Mouse (Mus musculus) T-helper 17 cell (primary cell): Measurements from ENCODE around the gene Wnt5b.

Experiments used
- in situ Hi-C, 2 experiments: fragments of 300-600 bp; cut with MboI, MseI; formaldehyde crosslinking; loops; 1 replicate in 1 of 2; 2 replicates in 1 of 2; pipeline ENCODE4 v1.15.1; 2025; ENCODE audit warnings: high pct_unique_total_duplicates in 2 of 2

The Wnt5b gene

GRCm38 (mm10) chr6:119418392-119419251 lies 125.5 kb downstream of the Wnt5b start:
- in situ Hi-C loops = no loop called here

- in situ Hi-C loops = no loop called here
Observed at GRCm38 (mm10) chr6:119417821-119418220, 126.3 kb downstream of the Wnt5b start.

- in situ Hi-C loops = no loop called here
Observed at GRCm38 (mm10) chr6:119417354-119417753, 126.8 kb downstream of the Wnt5b start, which contains the start of gene Adipor2. Gene Adipor2, minus strand, starts transcription at chr6:119417704.

- in situ Hi-C loops = no loop called here
Observed at GRCm38 (mm10) chr6:119416643-119417042, 127.5 kb downstream of the Wnt5b start.

- in situ Hi-C loops = no loop called here
Observed at GRCm38 (mm10) chr6:119414262-119415043, 129.7 kb downstream of the Wnt5b start.

- in situ Hi-C loops = no loop called here
Observed at GRCm38 (mm10) chr6:119412588-119412987, 131.6 kb downstream of the Wnt5b start.

- in situ Hi-C loops = no loop called here
Observed at GRCm38 (mm10) chr6:119411511-119411910, 132.6 kb downstream of the Wnt5b start.

- in situ Hi-C loops = no loop called here
Observed at GRCm38 (mm10) chr6:119409766-119410165, 134.4 kb downstream of the Wnt5b start.

GRCm38 (mm10) chr6:119408582-119408981 lies 135.6 kb downstream of the Wnt5b start:
- in situ Hi-C loops = no loop called here

- in situ Hi-C loops = no loop called here
Observed at GRCm38 (mm10) chr6:119407818-119408217, 136.3 kb downstream of the Wnt5b start.

GRCm38 (mm10) chr6:119406528-119406927 lies 137.6 kb downstream of the Wnt5b start:
- in situ Hi-C loops = no loop called here

- in situ Hi-C loops = no loop called here
Observed at GRCm38 (mm10) chr6:119405310-119405709, 138.8 kb downstream of the Wnt5b start.

- in situ Hi-C loops = no loop called here
Observed at GRCm38 (mm10) chr6:119404854-119405253, 139.3 kb downstream of the Wnt5b start.

GRCm38 (mm10) chr6:119402976-119403375 lies 141.2 kb downstream of the Wnt5b start:
- in situ Hi-C loops = no loop called here

GRCm38 (mm10) chr6:119401545-119402304 lies 142.4 kb downstream of the Wnt5b start:
- in situ Hi-C loops = no loop called here

- in situ Hi-C loops = no loop called here
Observed at GRCm38 (mm10) chr6:119400649-119401048, 143.5 kb downstream of the Wnt5b start.

GRCm38 (mm10) chr6:119399371-119399770 lies 144.8 kb downstream of the Wnt5b start:
- in situ Hi-C loops = loop anchor here (25.0 kb wide), 1 partner anchor 1512 kb away; no protein-coding TSS in a partner anchor

GRCm38 (mm10) chr6:119396309-119396634 lies 147.9 kb downstream of the Wnt5b start:
- in situ Hi-C loops = loop anchor here (25.0 kb wide), 1 partner anchor 1509 kb away; no protein-coding TSS in a partner anchor

- in situ Hi-C loops = loop anchor here (25.0 kb wide), 1 partner anchor 1508 kb away; no protein-coding TSS in a partner anchor
Observed at GRCm38 (mm10) chr6:119395421-119396308, 148.5 kb downstream of the Wnt5b start.

GRCm38 (mm10) chr6:119392836-119393235 lies 151.3 kb downstream of the Wnt5b start:
- in situ Hi-C loops = loop anchor here (25.0 kb wide), 1 partner anchor 1506 kb away; no protein-coding TSS in a partner anchor
